Mouse (Mus musculus) lung, postnatal 0 days (tissue): ENCODE data around the gene Gm10272.

Experiments
- CTCF ChIP-seq: IDR thresholded peaks from 2 replicates; pipeline ENCODE4 v1.5.1; 2016; ENCODE audit warnings: antibody characterized with exemption, mild to moderate bottlenecking
- EP300 ChIP-seq: IDR thresholded peaks from 2 replicates; pipeline ENCODE4 v1.6.1; 2016; ENCODE audit warnings: antibody characterized with exemption, mild to moderate bottlenecking, control low read depth

GRCm38 (mm10) chr10:77735928-77736327, 29.5 kb downstream of the Gm10272 start:
- TF ChIP-seq CTCF: no peak
- TF ChIP-seq EP300: no peak
